Mouse (Mus musculus) ES-Bruce4 (cell line): ENCODE data around the gene Hdgfl2. TPM values are rescaled to one million over a fixed set of nuclear protein-coding genes. Genes with fewer than 3 reads are reported as not detected.

ENCODE experiments used
- H3K27ac ChIP-seq: 2 replicates; pipeline ENCODE4 v1.5.1; 2012; ENCODE audit warnings: low read length, inconsistent platforms; ENCODE audit not compliant: insufficient read depth
- H3K27me3 ChIP-seq: 2 replicates; pipeline ENCODE4 v1.6.1; 2012; ENCODE audit warnings: mild to moderate bottlenecking, low read length, inconsistent platforms; ENCODE audit not compliant: control insufficient read depth, poor library complexity, insufficient read depth, severe bottlenecking
- H3K36me3 ChIP-seq: 2 replicates; pipeline ENCODE4 v1.6.1; 2012; ENCODE audit warnings: inconsistent platforms, mild to moderate bottlenecking, low read length, moderate library complexity; ENCODE audit not compliant: control insufficient read depth, poor library complexity, insufficient read depth, severe bottlenecking
- H3K4me1 ChIP-seq: one replicate; pipeline ENCODE4 v1.8.1; 2011; ENCODE audit warnings: low read length; ENCODE audit not compliant: control insufficient read depth, insufficient read depth
- H3K4me3 ChIP-seq: 2 replicates; pipeline ENCODE4 v1.5.1; 2011; ENCODE audit warnings: low read depth, mild to moderate bottlenecking, low read length
- H3K9ac ChIP-seq: 2 replicates; pipeline ENCODE4 v1.6.1; 2012; ENCODE audit warnings: low read depth, mild to moderate bottlenecking, inconsistent platforms; ENCODE audit not compliant: poor library complexity, severe bottlenecking
- H3K9me3 ChIP-seq: replicated peaks from 2 replicates; pipeline ENCODE4 v1.6.1; 2012; ENCODE audit warnings: mild to moderate bottlenecking, low read length, inconsistent platforms; ENCODE audit not compliant: control insufficient read depth, poor library complexity, insufficient read depth, severe bottlenecking
- CTCF ChIP-seq: IDR thresholded peaks from one replicate; pipeline ENCODE4 v1.8.1; 2011; ENCODE audit warnings: low read depth, low read length
- EP300 ChIP-seq: IDR thresholded peaks from 2 replicates; pipeline ENCODE4 v1.6.1; 2011; ENCODE audit warnings: low read depth, low read length; ENCODE audit not compliant: insufficient read depth
- POLR2A ChIP-seq: IDR thresholded peaks from one replicate; pipeline ENCODE4 v1.8.1; 2011; ENCODE audit warnings: low read length; ENCODE audit not compliant: insufficient read depth
- polyA plus RNA-seq: library from polyadenylated mRNA; stranded (reverse); fragments of >200 nt; gene quantifications from 2 replicates; pipeline ENCODE4 v1.2.4, GENCODE M21; 2011; ENCODE audit warnings: low read depth; ENCODE audit not compliant: missing spikeins, insufficient read depth, insufficient read length

The Hdgfl2 gene
- polyA plus RNA-seq, result 77.5 and 82.8 TPM in 2 replicates

- Histone ChIP-seq H3K4me3 (peak within 1 kb of the TSS; percentile 87), H3K36me3 (peaks cover 16% of the 10 kb centered on the region), H3K9ac (peak within 1 kb of the TSS; percentile 83), H3K9me3 (no peaks in the 10 kb centered on the region), H3K4me1 (no peaks in the 10 kb centered on the region), H3K27me3 (no peaks in the 10 kb centered on the region), H3K27ac (no peak within 1 kb of the TSS)
- TF ChIP-seq POLR2A, result peak; percentile 97
- no peak for TF ChIP-seq EP300
- no peak for TF ChIP-seq CTCF
Measured at GRCm38 (mm10) chr17:56078880-56079795, at the start of gene Hdgfl2. TSS of gene Hdgfl2 (plus strand) at chr17:56079634.

GRCm38 (mm10) chr17:56030238-56030870 lies 49.1 kb upstream of the Hdgfl2 start:
- Histone ChIP-seq H3K9ac (no peak overlapping the region), H3K36me3 (peaks cover 7% of the 10 kb centered on the region; the same call in 1 of the 2 replicates)

GRCm38 (mm10) chr17:56030919-56031318 lies 48.5 kb upstream of the Hdgfl2 start:
- Histone ChIP-seq H3K36me3 (peaks cover 7% of the 10 kb centered on the region; the same call in 1 of the 2 replicates), H3K27me3 (no peaks in the 10 kb centered on the region), H3K9ac (no peak overlapping the region), H3K4me1 (peaks cover 2% of the 10 kb centered on the region), H3K9me3 (no peaks in the 10 kb centered on the region), H3K27ac (no peak overlapping the region), H3K4me3 (no peak overlapping the region)
- no peak for TF ChIP-seq EP300
- no peak for TF ChIP-seq POLR2A
- no peak for TF ChIP-seq CTCF

More at GRCm38 (mm10) chr17:56030238-56030870, 49.1 kb upstream of the Hdgfl2 start:
- no peak for TF ChIP-seq POLR2A
- no peak for TF ChIP-seq EP300
- TF ChIP-seq CTCF, result no peak
- no peak overlapping the region for H3K4me3 ChIP-seq
- no peaks in the 10 kb centered on the region for H3K27me3 ChIP-seq
- H3K27ac ChIP-seq, result no peak overlapping the region
- peaks cover 2% of the 10 kb centered on the region for H3K4me1 ChIP-seq
- no peaks in the 10 kb centered on the region for H3K9me3 ChIP-seq

GRCm38 (mm10) chr17:56031431-56031830 lies 48.0 kb upstream of the Hdgfl2 start:
- Histone ChIP-seq H3K36me3 (peaks cover 7% of the 10 kb centered on the region; the same call in 1 of the 2 replicates), H3K4me1 (peaks cover 2% of the 10 kb centered on the region), H3K27ac (no peak overlapping the region), H3K9me3 (no peaks in the 10 kb centered on the region), H3K4me3 (no peak overlapping the region), H3K27me3 (no peaks in the 10 kb centered on the region), H3K9ac (no peak overlapping the region)
- no peak for TF ChIP-seq CTCF
- TF ChIP-seq EP300, result no peak
- TF ChIP-seq POLR2A, result no peak

- Histone ChIP-seq H3K36me3 (peaks cover 7% of the 10 kb centered on the region; the same call in 1 of the 2 replicates), H3K4me3 (no peak overlapping the region), H3K9ac (no peak overlapping the region)
Measured at GRCm38 (mm10) chr17:56032127-56032733, 47.2 kb upstream of the Hdgfl2 start.

More at GRCm38 (mm10) chr17:56032127-56032733, 47.2 kb upstream of the Hdgfl2 start:
- H3K27ac ChIP-seq, result no peak overlapping the region
- TF ChIP-seq CTCF (no peak), EP300 (no peak), POLR2A (no peak)
- H3K9me3 ChIP-seq, result no peaks in the 10 kb centered on the region
- no peaks in the 10 kb centered on the region for H3K27me3 ChIP-seq
- H3K4me1 ChIP-seq, result peaks cover 2% of the 10 kb centered on the region
